10 mouse cellular contexts compared by ENCODE assay signal in genomic region chr5:134668495-134668894, GRCm38 (mm10). TPM values are rescaled to one million over a fixed set of nuclear protein-coding genes. Genes with fewer than 3 reads are reported as not detected.
DNase-seq lines count a peak whose midpoint lies in the region; TF ChIP-seq lines count a peak whose summit lies in the region.
"Had no signal": no experiment of that assay in that cellular context is flagged by ENCODE, and none has a peak within 500 bp of the region (broad histone marks: within the 10 kb centered on the region; RNA-seq: fewer than 3 reads in every experiment).

No protein-coding gene starts in this region.

- TF ChIP-seq CTCF in kidney, adult 2 months (conservative IDR thresholded peaks at IDR 0.05; ENCODE audit: insufficient read depth, insufficient read length, low read depth, low read length): peak; percentile 60
- peak; percentile 75 for TF ChIP-seq CTCF in brain, embryonic 14.5 days (IDR thresholded peaks at IDR 0.05; ENCODE audit: borderline replicate concordance, extremely low read depth, insufficient read depth, insufficient read length)

- peak; percentile 44 for DNase-seq in kidney, adult 2 months
- no peak for DNase-seq in kidney, adult 11 months
- peak; percentile 89 for DNase-seq in ES-E14 (ENCODE audit: low read depth, low spot score)
- DNase-seq in brain, embryonic 14.5 days (ENCODE audit: low read depth): peak; percentile 75
- DNase-seq in kidney, postnatal 10 days: peak; percentile 59
- DNase-seq in retina, embryonic 14.5 days (ENCODE audit: low spot score): peak; percentile 71
- no peak for DNase-seq in urinary bladder, adult 2 months (ENCODE audit: low spot score)
- no peak for DNase-seq in frontal cortex, postnatal 14 days (ENCODE audit: low spot score in 2 of 2)

- TF ChIP-seq POLR2A in kidney, adult 2 months (IDR thresholded peaks at IDR 0.05; ENCODE audit: low read depth, low read length): no peak
- TF ChIP-seq POLR2A in brain, embryonic 14.5 days (IDR thresholded peaks at IDR 0.05; ENCODE audit: borderline replicate concordance, extremely low read depth, insufficient read depth, insufficient read length, poor library complexity, severe bottlenecking): no peak

- H3K4me3 ChIP-seq in kidney, adult 2 months (ENCODE audit: insufficient read depth, low read depth, low read length): no peak overlapping the region
- peak overlapping the region; percentile 31 to 49; a peak in 3 of 4 replicates for H3K4me3 ChIP-seq in ES-E14 (ENCODE audit: insufficient read depth in 1 of 2, low read depth in 1 of 2, low read length in 2 of 2, poor library complexity in 1 of 2, severe bottlenecking in 1 of 2)
- H3K4me3 ChIP-seq: embryonic facial prominence, embryonic 15.5 days; limb, embryonic 13.5 days had no signal

- in situ Hi-C loops in ES-E14 (cut with MboI; ENCODE audit: low sequenced_read_pairs in 2 of 2, unreplicated experiment in 2 of 2): no loop called here

- peak overlapping the region; percentile 53; the same call in 1 of the 2 replicates for H3K9ac ChIP-seq in ES-E14 (ENCODE audit: insufficient read depth, low read depth, low read length, poor library complexity, severe bottlenecking)
- H3K9ac ChIP-seq: embryonic facial prominence, embryonic 15.5 days; limb, embryonic 13.5 days had no signal

- H3K36me3 ChIP-seq in kidney, adult 2 months (ENCODE audit: control insufficient read depth, insufficient read depth, low read length): no peaks in the 10 kb centered on the region
- peaks cover 18% of the 10 kb centered on the region; the same call in 1 of the 2 replicates for H3K36me3 ChIP-seq in ES-E14 (ENCODE audit: control insufficient read depth, insufficient read depth, low read length, poor library complexity, severe bottlenecking)

- no peaks in the 10 kb centered on the region for H3K4me1 ChIP-seq in kidney, adult 2 months (ENCODE audit: control insufficient read depth, insufficient read depth, low read length)
- peaks cover 0 to 6% of the 10 kb centered on the region in 2 experiments; a peak in 1 of 4 replicates for H3K4me1 ChIP-seq in ES-E14 (ENCODE audit: control insufficient read depth in 2 of 2, insufficient read depth in 2 of 2, low read length in 2 of 2, poor library complexity in 1 of 2)
- H3K4me1 ChIP-seq: embryonic facial prominence, embryonic 15.5 days; limb, embryonic 13.5 days had no signal

- H3K27ac ChIP-seq in kidney, adult 2 months (ENCODE audit: insufficient read depth, low read depth, low read length): no peak overlapping the region
- no peak overlapping the region for H3K27ac ChIP-seq in ES-E14 (ENCODE audit: insufficient read depth, low read depth, low read length, poor library complexity, severe bottlenecking)
- H3K27ac ChIP-seq: embryonic facial prominence, embryonic 15.5 days; limb, embryonic 13.5 days had no signal

- H3K27me3 ChIP-seq in kidney, adult 2 months (replicated peaks; ENCODE audit: control insufficient read depth, insufficient read depth, low read length): no peaks in the 10 kb centered on the region
- H3K27me3 ChIP-seq: embryonic facial prominence, embryonic 15.5 days; limb, embryonic 13.5 days had no signal

- H3K9me3 ChIP-seq in ES-E14 (ENCODE audit: control insufficient read depth, insufficient read depth, low read depth, low read length): no peaks in the 10 kb centered on the region
- H3K9me3 ChIP-seq: embryonic facial prominence, embryonic 15.5 days; limb, embryonic 13.5 days had no signal

- WGBS in kidney, adult 2 months: 62% methylated on average over 8 of the region's 8 CpGs

TF ChIP-seq in ES-E14, 5 proteins besides CTCF, POLR2A, EP300 and RAD21:
- TF ChIP-seq MAFK (IDR thresholded peaks at IDR 0.05; ENCODE audit: insufficient read depth, low read depth, low read length) (no peak), ZC3H11A (IDR thresholded peaks at IDR 0.05; ENCODE audit: borderline replicate concordance, low read depth, low read length) (no peak), ZNF384 (IDR thresholded peaks at IDR 0.05; ENCODE audit: low read depth, low read length) (no peak), CHD2 (IDR thresholded peaks at IDR 0.05; ENCODE audit: low read depth, low read length) (no peak), HCFC1 (IDR thresholded peaks at IDR 0.05; ENCODE audit: borderline replicate concordance, insufficient read depth, low read length) (no peak)
TF ChIP-seq in ES-E14: peak in this region for 0.

RNA-seq across cellular contexts. Expression of gene Limk1, which starts 19.9 kb away (rescaled TPM):
- polyA plus RNA-seq in kidney, adult 2 months (2012; rRNA removed): 7.3 and 7.9 TPM in 2 replicates
- total RNA-seq in ES-E14 (2012; rRNA removed): 14.0 and 15.9 TPM in 2 replicates
- 63.4 and 89.3 TPM in 2 replicates for polyA plus RNA-seq in brain, embryonic 14.5 days (2012; rRNA removed)
- polyA plus RNA-seq in urinary bladder, adult 2 months (2012; rRNA removed): 10.6 and 12.6 TPM in 2 replicates

RNA-seq across cellular contexts. Expression of gene Eif4h, which starts 29.2 kb away (rescaled TPM):
- polyA plus RNA-seq in kidney, adult 2 months (2012; rRNA removed): 192 and 218 TPM in 2 replicates
- total RNA-seq in ES-E14 (2012; rRNA removed): 263 and 322 TPM in 2 replicates
- polyA plus RNA-seq in brain, embryonic 14.5 days (2012; rRNA removed): 313 and 339 TPM in 2 replicates
- 221 and 232 TPM in 2 replicates for polyA plus RNA-seq in urinary bladder, adult 2 months (2012; rRNA removed)

RNA-seq across cellular contexts. Expression of gene Lat2, which starts 53.7 kb away (rescaled TPM):
- 1.8 and 3.3 TPM in 2 replicates for polyA plus RNA-seq in kidney, adult 2 months (2012; rRNA removed)
- 3.6 and 4.3 TPM in 2 replicates for total RNA-seq in ES-E14 (2012; rRNA removed)
- polyA plus RNA-seq in brain, embryonic 14.5 days (2012; rRNA removed): 5.9 and 6.4 TPM in 2 replicates
- 6.9 TPM in 2 replicates for polyA plus RNA-seq in urinary bladder, adult 2 months (2012; rRNA removed)

Comparison
In these comparisons a context has a peak if more than half of its experiments do, and no peak if none do; other contexts are left out.
1. DNase-seq: peak in kidney, adult 2 months (single experiment), ES-E14 (single experiment), brain, embryonic 14.5 days (single experiment), kidney, postnatal 10 days (single experiment) and retina, embryonic 14.5 days (single experiment); none in kidney, adult 11 months (single experiment), urinary bladder, adult 2 months (single experiment) and frontal cortex, postnatal 14 days (0 of 2).